Mouse (Mus musculus): ENCODE results near the gene Frmd8.

DNA sequence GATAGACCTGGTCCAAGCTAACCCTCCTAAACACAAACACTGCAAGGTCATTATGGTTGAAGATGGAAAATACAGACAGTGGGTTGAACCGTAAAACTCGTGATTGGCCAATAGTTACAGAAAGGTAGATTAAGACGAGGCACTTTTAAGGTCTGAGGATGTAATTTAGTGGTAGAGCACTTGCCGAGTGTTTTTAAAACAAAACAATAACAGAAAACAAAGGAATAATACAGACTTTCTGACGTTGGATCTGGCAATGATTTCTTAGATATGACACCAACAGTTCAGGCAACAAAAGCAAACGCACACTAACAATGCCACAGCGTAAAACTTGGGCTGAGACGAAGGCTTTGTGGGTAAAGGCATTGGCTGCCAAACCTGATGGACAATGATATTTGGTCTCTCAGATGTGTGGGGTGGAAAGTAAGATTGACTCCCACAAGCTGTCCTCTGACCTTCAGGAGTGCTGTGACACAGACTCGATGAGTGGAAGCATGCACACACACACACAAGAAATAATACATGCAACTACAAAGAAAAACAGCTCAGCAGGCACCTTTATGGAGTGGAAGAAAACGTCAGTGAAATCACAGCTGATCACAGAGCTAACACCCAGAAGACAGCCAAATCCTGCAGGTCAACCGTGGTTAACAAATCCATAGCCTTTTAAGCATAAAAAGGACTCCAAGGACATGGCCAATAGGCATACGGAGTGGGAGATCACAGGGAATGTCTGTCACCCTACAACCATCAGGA, 36.8 kb downstream of the Frmd8 start:
- TF ChIP-seq CTCF (IDR thresholded peaks at IDR 0.05; ENCODE audit: borderline replicate concordance, extremely low read depth, insufficient read depth, insufficient read length): no peak
- no peak for TF ChIP-seq POLR2A (IDR thresholded peaks at IDR 0.05; ENCODE audit: borderline replicate concordance, extremely low read depth, insufficient read depth, insufficient read length, poor library complexity, severe bottlenecking)
